35 mouse cellular contexts compared by ENCODE assay signal in genomic region chr9:88025936-88026335, GRCm38 (mm10).
"Had no signal": no experiment of that assay in that cellular context is flagged by ENCODE, and none has a peak within 500 bp of the region (broad histone marks: within the 10 kb centered on the region; RNA-seq: fewer than 3 reads in every experiment).

No protein-coding gene starts in this region.

- H3K36me3 ChIP-seq: heart, embryonic 10.5 days; heart, embryonic 12.5 days; heart, embryonic 13.5 days; heart, embryonic 15.5 days; hindbrain, embryonic 10.5 days; hindbrain, embryonic 12.5 days; hindbrain, embryonic 13.5 days; hindbrain, embryonic 15.5 days; intestine, embryonic 15.5 days; kidney, embryonic 15.5 days had no signal

- H3K4me3 ChIP-seq: heart, embryonic 10.5 days; heart, embryonic 12.5 days; heart, embryonic 13.5 days; heart, embryonic 15.5 days; hindbrain, embryonic 10.5 days; hindbrain, embryonic 12.5 days; hindbrain, embryonic 13.5 days; hindbrain, embryonic 15.5 days; intestine, embryonic 15.5 days; kidney, embryonic 15.5 days; layer of hippocampus, adult 2 months had no signal

- H3K9me3 ChIP-seq: heart, embryonic 10.5 days; heart, embryonic 12.5 days; heart, embryonic 13.5 days; heart, embryonic 15.5 days; hindbrain, embryonic 10.5 days; hindbrain, embryonic 12.5 days; hindbrain, embryonic 13.5 days; hindbrain, embryonic 15.5 days; intestine, embryonic 15.5 days; kidney, embryonic 15.5 days had no signal

- H3K4me2 ChIP-seq: heart, embryonic 11.5 days; heart, embryonic 12.5 days; heart, embryonic 13.5 days; heart, embryonic 15.5 days; hindbrain, embryonic 12.5 days; hindbrain, embryonic 13.5 days; hindbrain, embryonic 14.5 days; hindbrain, embryonic 15.5 days; intestine, embryonic 15.5 days; kidney, embryonic 15.5 days had no signal

- ATAC-seq: hindbrain, embryonic 16.5 days; hindbrain, postnatal 0 days; inflammation-experienced regulatory T-cells, adult 6 months; intestine, embryonic 15.5 days; intestine, embryonic 16.5 days; intestine, postnatal 0 days had no signal

- H3K4me1 ChIP-seq: heart, embryonic 10.5 days; heart, embryonic 12.5 days; heart, embryonic 13.5 days; heart, embryonic 15.5 days; hindbrain, embryonic 10.5 days; hindbrain, embryonic 12.5 days; hindbrain, embryonic 13.5 days; hindbrain, embryonic 15.5 days; intestine, embryonic 15.5 days; kidney, embryonic 15.5 days had no signal

- H3K27ac ChIP-seq: heart, embryonic 10.5 days; heart, embryonic 13.5 days; heart, embryonic 15.5 days; hindbrain, embryonic 10.5 days; hindbrain, embryonic 12.5 days; hindbrain, embryonic 13.5 days; hindbrain, embryonic 14.5 days; hindbrain, embryonic 15.5 days; hindbrain, postnatal 0 days; intestine, embryonic 15.5 days; kidney, embryonic 15.5 days; kidney, postnatal 0 days; layer of hippocampus, adult 2 months had no signal

- H3K9ac ChIP-seq: heart, embryonic 12.5 days; heart, embryonic 13.5 days; heart, embryonic 15.5 days; hindbrain, embryonic 12.5 days; hindbrain, embryonic 13.5 days; hindbrain, embryonic 14.5 days; hindbrain, embryonic 15.5 days; intestine, embryonic 15.5 days; kidney, embryonic 15.5 days had no signal

- DNase-seq: heart, postnatal 10 days; heart, postnatal 14 days; heart, postnatal 36 days; heart, postnatal 4 days; kidney, adult 11 months; kidney, adult 18-20 months; kidney, adult 2 months; kidney, adult 8-10 months; kidney, adult 9 months; kidney, postnatal 10 days; kidney, postnatal 14 days; kidney, postnatal 25 days; kidney, postnatal 36 days; kidney, postnatal 4 days; layer of hippocampus, adult 9-11 months; layer of hippocampus, postnatal 36 days had no signal

- H3K27me3 ChIP-seq: heart, embryonic 12.5 days; heart, embryonic 13.5 days; heart, embryonic 15.5 days; hindbrain, embryonic 12.5 days; hindbrain, embryonic 13.5 days; hindbrain, embryonic 15.5 days; intestine, embryonic 15.5 days; kidney, embryonic 15.5 days had no signal
